Mouse (Mus musculus) small intestine, adult 2 months (tissue): ENCODE measurements around the gene Cyp39a1. TPM values are rescaled to one million over a fixed set of nuclear protein-coding genes. Genes with fewer than 3 reads are reported as not detected.

Source experiments
- H3K27ac ChIP-seq: fragments of 200-500 bp; 2 replicates; pipeline ENCODE4 v1.5.1; 2012; ENCODE audit warnings: low read depth, low read length, control low read depth, inconsistent platforms; ENCODE audit not compliant: insufficient read depth
- H3K27me3 ChIP-seq: fragments of 200-500 bp; 2 replicates; pipeline ENCODE4 v1.6.1; 2012; ENCODE audit warnings: mild to moderate bottlenecking, moderate library complexity, low read length, inconsistent platforms; ENCODE audit not compliant: control insufficient read depth, insufficient read depth
- H3K36me3 ChIP-seq: fragments of 200-500 bp; 2 replicates; pipeline ENCODE4 v1.6.1; 2012; ENCODE audit warnings: mild to moderate bottlenecking, low read length, control low read depth, inconsistent platforms; ENCODE audit not compliant: control insufficient read depth, insufficient read depth
- H3K4me1 ChIP-seq: fragments of 200-500 bp; 2 replicates; pipeline ENCODE4 v1.6.1; 2012; ENCODE audit warnings: low read length, inconsistent platforms, mixed read lengths; ENCODE audit not compliant: control insufficient read depth, insufficient read depth, insufficient read length
- H3K4me3 ChIP-seq: fragments of 200-500 bp; 2 replicates; pipeline ENCODE4 v1.5.1; 2012; ENCODE audit warnings: low read depth, mild to moderate bottlenecking, control low read depth, inconsistent platforms, low read length, moderate library complexity
- CTCF ChIP-seq: fragments of 200-500 bp; IDR thresholded peaks from 2 replicates; pipeline ENCODE4 v1.5.1; 2012; ENCODE audit warnings: low read depth, mild to moderate bottlenecking, control low read depth, inconsistent platforms, low read length, moderate library complexity, mixed read lengths; ENCODE audit not compliant: insufficient replicate concordance, insufficient read length; ENCODE audit errors: extremely low read depth
- POLR2A ChIP-seq: fragments of 200-500 bp; IDR thresholded peaks from 2 replicates; pipeline ENCODE4 v1.6.1; 2012; ENCODE audit warnings: low read depth, mild to moderate bottlenecking, control low read depth, inconsistent platforms, low read length, moderate library complexity
- WGBS: fragments of 180-500 bp; shearing (Covaris S2); methylation state at CpG from one replicate; pipeline ENCODE4 v1.1.7; 2018; 5-methylcytosine and 5-hydroxymethylcytosine counted together
- polyA plus RNA-seq: library from polyadenylated mRNA; depleted of rRNA; stranded (reverse); fragments of >200 nt; gene quantifications from 2 replicates; pipeline ENCODE4 v1.2.3, GENCODE M21; 2012

The Cyp39a1 gene
- polyA plus RNA-seq, 1 experiment: 0.52 TPM

DNA sequence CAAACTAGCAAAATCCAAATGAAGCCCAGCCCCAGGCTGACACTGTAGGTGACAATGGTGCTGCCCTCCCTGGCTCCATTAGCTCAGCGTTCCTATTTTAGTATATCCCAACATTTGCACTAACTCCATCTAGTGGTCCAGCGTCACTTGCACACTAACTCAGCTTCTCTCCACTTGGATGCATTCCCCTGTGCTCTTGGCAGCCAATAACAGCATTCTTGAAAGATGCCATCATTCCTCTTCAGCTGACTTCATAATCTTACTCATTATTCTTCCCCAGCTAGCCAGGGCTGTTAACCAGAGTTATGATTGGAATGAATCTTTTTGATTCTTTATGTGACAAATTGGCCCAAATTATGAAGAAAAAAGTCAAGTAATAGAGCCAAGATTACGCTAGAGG lies 40.0 kb downstream of the Cyp39a1 start:
- Histone ChIP-seq H3K4me1 (no peaks in the 10 kb centered on the region), H3K27me3 (no peaks in the 10 kb centered on the region), H3K36me3 (no peaks in the 10 kb centered on the region), H3K4me3 (no peak overlapping the region), H3K27ac (no peak overlapping the region)
- TF ChIP-seq POLR2A (no peak), CTCF (no peak)
- 86% methylated on average over 3 of the region's 3 CpGs for WGBS

DNA sequence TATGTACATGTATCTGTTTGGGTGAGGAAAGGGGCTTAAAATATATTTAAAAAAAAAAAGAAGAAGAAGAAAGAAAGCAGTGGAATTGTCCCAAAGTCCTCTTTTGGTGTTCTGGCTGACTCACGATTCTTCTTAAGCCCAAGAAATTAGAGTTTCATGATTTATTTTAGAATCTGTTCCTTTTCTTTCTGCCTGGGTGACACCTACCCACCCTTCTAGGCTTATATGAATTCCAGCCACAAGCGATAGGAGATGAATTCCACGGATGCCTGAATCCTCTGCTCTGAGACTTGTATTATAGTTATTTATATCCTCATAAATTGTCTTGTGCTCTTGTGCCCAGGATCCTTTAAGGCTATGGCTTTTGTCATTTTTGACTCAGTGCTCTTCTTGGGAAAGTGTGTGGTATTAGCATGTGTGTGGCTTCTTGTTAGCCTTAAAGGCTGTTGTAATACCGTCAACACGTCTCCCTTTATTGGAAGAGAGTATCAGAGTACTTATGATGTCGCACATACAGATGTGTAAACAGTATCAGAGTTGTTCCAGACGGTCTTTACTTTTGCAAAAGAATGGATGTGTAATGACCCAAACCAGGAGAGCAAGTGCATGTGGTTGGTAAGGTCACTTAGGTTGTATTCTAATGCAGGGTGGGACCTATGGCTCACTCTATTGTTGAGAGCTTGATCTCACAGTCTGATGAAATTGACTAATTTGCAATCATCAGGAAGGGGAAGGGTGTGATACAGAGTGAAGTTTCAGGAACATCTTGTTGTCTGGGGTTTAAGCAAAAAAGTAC lies 44.5 kb downstream of the Cyp39a1 start:
- no peak for TF ChIP-seq POLR2A
- no peak for TF ChIP-seq CTCF
- H3K36me3 ChIP-seq: no peaks in the 10 kb centered on the region
- WGBS: 84% methylated on average over 7 of the region's 7 CpGs

DNA sequence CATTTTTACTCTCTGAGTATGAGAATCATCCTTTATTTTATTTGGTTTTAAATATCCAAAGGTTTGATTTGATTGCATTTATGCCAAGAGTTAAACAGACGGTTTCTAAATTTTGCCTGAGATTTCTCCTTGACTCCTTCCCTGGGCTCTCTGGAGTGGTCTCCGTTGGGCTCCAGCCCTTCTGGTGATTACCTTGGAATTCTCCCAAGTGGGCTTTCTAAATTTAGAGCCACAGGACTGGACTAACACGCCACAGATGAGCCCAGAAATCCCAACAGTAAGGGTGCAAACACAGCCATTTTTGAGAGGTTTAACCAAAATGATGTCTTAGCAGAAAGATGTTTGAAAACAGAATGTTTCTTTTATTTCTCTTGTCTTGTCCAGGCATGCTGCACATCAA lies 47.0 kb downstream of the Cyp39a1 start:
- 72% methylated on average over 3 of the region's 3 CpGs for WGBS
- TF ChIP-seq CTCF (no peak), POLR2A (no peak)
- Histone ChIP-seq H3K36me3 (no peaks in the 10 kb centered on the region), H3K27me3 (no peaks in the 10 kb centered on the region), H3K4me1 (no peaks in the 10 kb centered on the region), H3K4me3 (no peak overlapping the region), H3K27ac (no peak overlapping the region)

More for the DNA sequence above, 44.5 kb downstream of the Cyp39a1 start:
- Histone ChIP-seq H3K4me3 (no peak overlapping the region), H3K4me1 (no peaks in the 10 kb centered on the region), H3K27ac (no peak overlapping the region), H3K27me3 (no peaks in the 10 kb centered on the region)

DNA sequence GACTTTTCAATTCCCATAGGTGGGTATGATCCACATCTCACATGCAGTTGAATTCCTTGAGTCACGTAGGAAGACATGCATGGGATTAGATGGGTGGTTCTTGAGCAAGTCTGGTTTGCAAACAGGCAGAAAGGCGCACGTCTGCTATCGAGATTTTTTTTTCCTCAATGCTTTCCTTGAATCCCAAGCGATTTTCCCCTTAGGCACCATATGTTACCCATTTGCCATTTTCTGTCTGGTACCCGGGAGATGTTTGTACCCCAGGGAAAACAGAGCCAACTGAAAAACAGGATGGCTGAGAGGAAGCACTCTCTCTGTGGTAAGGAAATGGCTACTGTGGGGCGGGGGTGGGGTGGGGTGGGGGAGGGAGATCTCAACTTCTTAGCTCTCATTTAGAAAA lies 49.4 kb downstream of the Cyp39a1 start:
- TF ChIP-seq POLR2A (no peak), CTCF (no peak)
- 85% methylated on average over 7 of the region's 7 CpGs for WGBS

DNA sequence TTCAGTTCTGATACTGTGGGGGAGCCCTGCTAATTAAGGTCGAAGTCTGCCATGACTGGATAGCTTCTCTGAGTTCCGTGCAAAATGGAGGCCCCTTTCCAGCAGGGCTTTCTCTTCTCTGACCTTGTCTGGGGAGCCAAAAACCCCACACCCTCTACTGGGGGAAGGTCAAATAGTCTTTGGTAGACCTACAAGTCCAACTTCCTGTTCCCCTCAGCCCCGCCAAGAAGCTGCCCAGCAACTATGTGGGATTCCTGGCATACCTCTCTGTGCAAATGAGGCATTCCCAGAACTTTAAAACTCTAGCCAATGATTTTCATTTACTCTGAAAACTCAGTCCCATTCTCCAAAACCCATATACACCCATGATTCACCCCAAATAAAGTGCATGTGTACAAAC lies 52.2 kb downstream of the Cyp39a1 start:
- Histone ChIP-seq H3K27ac (no peak overlapping the region), H3K27me3 (no peaks in the 10 kb centered on the region), H3K4me1 (no peaks in the 10 kb centered on the region), H3K36me3 (no peaks in the 10 kb centered on the region), H3K4me3 (no peak overlapping the region)
- 83% methylated on average over 3 of the region's 3 CpGs for WGBS
- no peak for TF ChIP-seq POLR2A
- no peak for TF ChIP-seq CTCF

More for the DNA sequence above, 49.4 kb downstream of the Cyp39a1 start:
- Histone ChIP-seq H3K4me3 (no peak overlapping the region), H3K27ac (no peak overlapping the region), H3K27me3 (no peaks in the 10 kb centered on the region), H3K4me1 (no peaks in the 10 kb centered on the region), H3K36me3 (no peaks in the 10 kb centered on the region)

DNA sequence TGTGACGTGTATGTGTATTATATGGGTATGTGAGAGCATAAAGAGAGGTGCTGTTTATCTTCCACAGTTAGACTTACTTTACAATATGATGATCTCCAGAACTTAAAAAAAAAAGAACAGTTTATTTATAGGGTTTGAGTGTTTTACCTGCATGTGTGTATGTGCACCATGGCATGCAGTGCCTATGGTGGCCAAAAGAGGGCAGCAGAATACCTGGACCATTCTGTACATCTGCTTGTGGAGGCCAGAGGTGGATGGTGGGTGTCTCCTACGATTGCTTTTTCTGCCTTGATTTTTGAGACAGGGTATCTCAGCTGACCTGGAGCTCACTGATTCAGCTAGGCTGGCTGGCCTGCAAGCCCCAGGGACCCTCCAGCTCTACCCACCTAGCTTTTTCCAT lies 57.3 kb downstream of the Cyp39a1 start:
- no peaks in the 10 kb centered on the region for H3K4me1 ChIP-seq
- H3K27ac ChIP-seq: no peak overlapping the region
- TF ChIP-seq CTCF (no peak), POLR2A (no peak)
- H3K36me3 ChIP-seq: no peaks in the 10 kb centered on the region
- no peak overlapping the region for H3K4me3 ChIP-seq
- WGBS: 93% methylated on average over 2 of the region's 2 CpGs
- H3K27me3 ChIP-seq: no peaks in the 10 kb centered on the region

DNA sequence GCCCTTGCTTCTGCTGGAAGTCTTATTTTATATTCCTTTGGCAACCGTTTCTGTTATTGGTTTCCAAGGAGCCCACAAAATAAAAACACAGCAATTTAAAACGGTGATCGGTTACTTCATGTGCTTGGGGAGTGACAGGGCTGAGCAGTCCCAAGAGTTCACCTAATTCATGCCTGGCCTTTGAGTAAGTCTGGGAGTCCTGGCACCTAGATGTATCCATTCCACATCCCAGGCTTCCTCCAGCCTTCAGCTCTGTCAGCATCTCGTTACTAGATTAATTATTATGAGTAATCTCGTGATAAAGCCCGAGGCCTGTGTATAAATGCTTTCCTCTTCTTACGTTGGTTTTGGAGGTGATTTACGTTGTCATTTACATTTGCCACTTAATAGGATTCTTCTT lies 64.1 kb downstream of the Cyp39a1 start:
- WGBS: 74% methylated on average over 8 of the region's 8 CpGs
- H3K4me3 ChIP-seq: no peak overlapping the region
- H3K27me3 ChIP-seq: no peaks in the 10 kb centered on the region
- no peak overlapping the region for H3K27ac ChIP-seq
- TF ChIP-seq CTCF: no peak
- TF ChIP-seq POLR2A: no peak
- no peaks in the 10 kb centered on the region for H3K36me3 ChIP-seq
- H3K4me1 ChIP-seq: no peaks in the 10 kb centered on the region
